Mouse (Mus musculus) gonadal fat pad, adult 2 months (tissue): ENCODE data around the gene Tmem11. TPM values are rescaled to one million over a fixed set of nuclear protein-coding genes. Genes with fewer than 3 reads are reported as not detected.

Source experiments
- DNase-seq: peaks from one replicate; pipeline ENCODE4 v3.0.0-alpha.2; 2012; ENCODE audit warnings: low read depth
- polyA plus RNA-seq: library from polyadenylated mRNA; depleted of rRNA; stranded (reverse); fragments of >200 nt; gene quantifications from 2 replicates; pipeline ENCODE4 v1.2.3, GENCODE M21; 2012; rRNA removed

The Tmem11 gene
- polyA plus RNA-seq, 1 experiment: 69.1 TPM

- no peak for DNase-seq
These were observed 51.7 kb downstream of the Tmem11 start for GRCm38 (mm10) chr11:60827241-60827945.

- DNase-seq: no peak
These were observed 52.4 kb downstream of the Tmem11 start for GRCm38 (mm10) chr11:60826700-60827099.

- DNase-seq: no peak
These were observed 53.9 kb downstream of the Tmem11 start for GRCm38 (mm10) chr11:60825191-60825590.

GRCm38 (mm10) chr11:60823771-60824170 is 55.3 kb downstream of the Tmem11 start:
- DNase-seq: no peak

- no peak for DNase-seq
These were observed 62.7 kb downstream of the Tmem11 start for GRCm38 (mm10) chr11:60816398-60816797.

Other genes starting within 250 kb of the Tmem11 start
- 50.6 and 56.5 TPM in 2 replicates for gene Llgl1, start 179.5 kb downstream of the Tmem11 start, polyA plus RNA-seq
- 171 and 173 TPM in 2 replicates for gene Flii, start 152.0 kb downstream of the Tmem11 start, polyA plus RNA-seq
- gene Mief2, start 150.9 kb downstream of the Tmem11 start, polyA plus RNA-seq: 14.3 and 16.6 TPM in 2 replicates
- 6.9 and 7.7 TPM in 2 replicates for gene Top3a, start 101.9 kb downstream of the Tmem11 start, polyA plus RNA-seq
- 12.5 and 13.4 TPM in 2 replicates for gene Smcr8, start 101.7 kb downstream of the Tmem11 start, polyA plus RNA-seq
- 5.5 and 8.1 TPM in 2 replicates for gene Shmt1, start 67.6 kb downstream of the Tmem11 start, polyA plus RNA-seq
- gene Dhrs7b, start 48.6 kb downstream of the Tmem11 start, polyA plus RNA-seq: 27.2 and 43.9 TPM in 2 replicates
- gene Natd1, start 35.5 kb upstream of the Tmem11 start, polyA plus RNA-seq: 39.7 and 44.6 TPM in 2 replicates
- 30.9 and 35.9 TPM in 2 replicates for gene Map2k3, start 52.8 kb upstream of the Tmem11 start, polyA plus RNA-seq
- gene Kcnj12, start 143.3 kb upstream of the Tmem11 start, polyA plus RNA-seq: 4.0 and 7.3 TPM in 2 replicates
- gene Tnfrsf13b, start 247.5 kb upstream of the Tmem11 start, polyA plus RNA-seq: 3.1 and 5.0 TPM in 2 replicates